Mouse (Mus musculus) midbrain, postnatal 0 days (tissue): Measurements from ENCODE around the gene Srsf11. TPM values are rescaled to one million over a fixed set of nuclear protein-coding genes. Genes with fewer than 3 reads are reported as not detected.

ENCODE experiments used
- ATAC-seq: fragments of 200-750 bp; cut with Nextera tagmentation; 2 replicates; pipeline ENCODE4 v1.8.0; 2017; ENCODE audit warnings: moderate number of reproducible peaks, mild to moderate bottlenecking, moderate TSS enrichment, moderate library complexity; ENCODE audit not compliant: low FRiP score
- DNase-seq: peaks from one replicate; pipeline ENCODE4 v3.0.0-alpha.2; 2015; ENCODE audit warnings: low spot score
- H3K27ac ChIP-seq: fragments of 300-500 bp; sonication (generic); 2 replicates; pipeline ENCODE4 v1.5.1; 2014; ENCODE audit warnings: low read depth, mild to moderate bottlenecking, low read length, mixed read lengths
- H3K27me3 ChIP-seq: fragments of 300-500 bp; sonication (generic); 2 replicates; pipeline ENCODE4 v1.6.1; 2014; ENCODE audit warnings: low read length, control low read depth, mixed read lengths; ENCODE audit not compliant: insufficient read depth
- H3K36me3 ChIP-seq: fragments of 300-500 bp; sonication (generic); 2 replicates; pipeline ENCODE4 v1.6.1; 2014; ENCODE audit warnings: low read length, control low read depth, mixed read lengths; ENCODE audit not compliant: insufficient read depth
- H3K4me1 ChIP-seq: fragments of 300-500 bp; sonication (generic); 2 replicates; pipeline ENCODE4 v1.6.1; 2014; ENCODE audit warnings: mild to moderate bottlenecking, control low read depth, antibody characterized with exemption, low read length, mixed read lengths; ENCODE audit not compliant: insufficient read depth
- H3K4me2 ChIP-seq: fragments of 300-500 bp; sonication (generic); 2 replicates; pipeline ENCODE4 v1.6.1; 2014; ENCODE audit warnings: low read depth, mild to moderate bottlenecking, low read length, mixed read lengths; ENCODE audit not compliant: poor library complexity, severe bottlenecking
- H3K4me3 ChIP-seq: fragments of 300-500 bp; sonication (generic); 2 replicates; pipeline ENCODE4 v1.5.1; 2014; ENCODE audit warnings: low read depth, mild to moderate bottlenecking, low read length, moderate library complexity
- H3K9ac ChIP-seq: fragments of 300-500 bp; sonication (generic); replicated peaks from 2 replicates; pipeline ENCODE4 v1.6.1; 2014; ENCODE audit warnings: mild to moderate bottlenecking, low read length, moderate library complexity, mixed read lengths; ENCODE audit not compliant: poor library complexity, severe bottlenecking
- H3K9me3 ChIP-seq: fragments of 300-500 bp; sonication (generic); 2 replicates; pipeline ENCODE4 v1.6.1; 2016; ENCODE audit warnings: low read length, control low read depth
- CTCF ChIP-seq: IDR thresholded peaks from 2 replicates; pipeline ENCODE4 v1.5.1; 2016; ENCODE audit warnings: antibody characterized with exemption, mild to moderate bottlenecking
- WGBS: fragments of 180-500 bp; shearing (Covaris S2); extraction: QIAGEN DNeasy Blood & Tissue Kit; methylation state at CpG from one replicate; pipeline ENCODE4 v1.1.7; 2014; 5-methylcytosine and 5-hydroxymethylcytosine counted together
- polyA plus RNA-seq: library from polyadenylated mRNA; unstranded; fragments of >200 nt; fragmentation: Nextera tagmentation; extraction: Ambion mirVana; gene quantifications from 2 replicates; pipeline ENCODE4 v1.2.1, GENCODE M21; 2015
- total RNA-seq: library from RNA; depleted of rRNA; stranded (reverse); fragments of >200 nt; gene quantifications from 2 replicates; pipeline ENCODE4 v1.2.3, GENCODE M21; 2014; rRNA removed

Srsf11 gene
- total RNA-seq (187 and 231 TPM in 2 replicates), polyA plus RNA-seq (152 and 188 TPM in 2 replicates)

- Histone ChIP-seq H3K4me2 (peak within 1 kb of the TSS; percentile 66), H3K4me1 (peaks cover 4% of the 10 kb centered on the region; the same call in 1 of the 2 replicates), H3K36me3 (no peaks in the 10 kb centered on the region), H3K9ac (peak within 1 kb of the TSS; percentile 78), H3K9me3 (no peaks in the 10 kb centered on the region), H3K4me3 (peak within 1 kb of the TSS; percentile 70), H3K27me3 (no peaks in the 10 kb centered on the region), H3K27ac (peak within 1 kb of the TSS; percentile 65)
- WGBS = under 1% methylated on average over 55 of the region's 55 CpGs
- DNase-seq (peak; percentile 97), ATAC-seq (peak; percentile 97)
- TF ChIP-seq CTCF = no peak
Measured at GRCm38 (mm10) chr3:158036329-158036988, at the start of gene Srsf11, which contains the start of gene Lrrc40. Gene Srsf11 (minus strand): TSS chr3:158036639. Gene Lrrc40 (plus strand): TSS chr3:158036662.

- H3K27me3 ChIP-seq = no peaks in the 10 kb centered on the region
- H3K4me3 ChIP-seq = no peak overlapping the region
- DNase-seq = no peak
- H3K9me3 ChIP-seq = no peaks in the 10 kb centered on the region
- H3K4me1 ChIP-seq = no peaks in the 10 kb centered on the region
- no peak overlapping the region for H3K27ac ChIP-seq
- 65% methylated on average over 5 of the region's 5 CpGs for WGBS
- no peak for TF ChIP-seq CTCF
- H3K4me2 ChIP-seq = no peak overlapping the region
- 0 out of 2 replicates have a peak, but pooled peaks cover 2% of the 10 kb centered on the region for H3K36me3 ChIP-seq
- ATAC-seq = no peak
- no peak overlapping the region for H3K9ac ChIP-seq
Measured at GRCm38 (mm10) chr3:158077828-158078227, 41.4 kb upstream of the Srsf11 start.

- ATAC-seq (no peak), DNase-seq (no peak)
- Histone ChIP-seq H3K4me3 (no peak overlapping the region), H3K9ac (no peak overlapping the region), H3K36me3 (0 out of 2 replicates have a peak, but pooled peaks cover 2% of the 10 kb centered on the region), H3K27ac (no peak overlapping the region), H3K4me1 (no peaks in the 10 kb centered on the region), H3K4me2 (no peak overlapping the region), H3K27me3 (no peaks in the 10 kb centered on the region), H3K9me3 (no peaks in the 10 kb centered on the region)
- TF ChIP-seq CTCF = no peak
- WGBS = 43% methylated on average over 1 of the region's 1 CpGs
Measured at GRCm38 (mm10) chr3:158077380-158077772, 40.9 kb upstream of the Srsf11 start.

- no peak for ATAC-seq
- no peak overlapping the region for H3K9ac ChIP-seq
- peak; percentile 78 for TF ChIP-seq CTCF
- no peak overlapping the region for H3K27ac ChIP-seq
- H3K36me3 ChIP-seq = 0 out of 2 replicates have a peak, but pooled peaks cover 2% of the 10 kb centered on the region
- no peaks in the 10 kb centered on the region for H3K27me3 ChIP-seq
- no peak overlapping the region for H3K4me2 ChIP-seq
- H3K4me1 ChIP-seq = no peaks in the 10 kb centered on the region
- 44% methylated on average over 4 of the region's 4 CpGs for WGBS
- H3K9me3 ChIP-seq = no peaks in the 10 kb centered on the region
- no peak overlapping the region for H3K4me3 ChIP-seq
- DNase-seq = peak; percentile 68
Measured at GRCm38 (mm10) chr3:158076685-158077379, 40.4 kb upstream of the Srsf11 start.

GRCm38 (mm10) chr3:158075004-158075403 is 38.6 kb upstream of the Srsf11 start:
- 91% methylated on average over 2 of the region's 2 CpGs for WGBS
- no peaks in the 10 kb centered on the region for H3K27me3 ChIP-seq
- 0 out of 2 replicates have a peak, but pooled peaks cover under 1% of the 10 kb centered on the region for H3K36me3 ChIP-seq
- H3K4me1 ChIP-seq = no peaks in the 10 kb centered on the region
- H3K9me3 ChIP-seq = no peaks in the 10 kb centered on the region
- no peak overlapping the region for H3K9ac ChIP-seq
- no peak overlapping the region for H3K4me3 ChIP-seq
- DNase-seq = no peak
- no peak overlapping the region for H3K4me2 ChIP-seq
- ATAC-seq = no peak
- H3K27ac ChIP-seq = no peak overlapping the region
- no peak for TF ChIP-seq CTCF
